Mouse (Mus musculus): ENCODE data around the gene Ubac1.

DNA sequence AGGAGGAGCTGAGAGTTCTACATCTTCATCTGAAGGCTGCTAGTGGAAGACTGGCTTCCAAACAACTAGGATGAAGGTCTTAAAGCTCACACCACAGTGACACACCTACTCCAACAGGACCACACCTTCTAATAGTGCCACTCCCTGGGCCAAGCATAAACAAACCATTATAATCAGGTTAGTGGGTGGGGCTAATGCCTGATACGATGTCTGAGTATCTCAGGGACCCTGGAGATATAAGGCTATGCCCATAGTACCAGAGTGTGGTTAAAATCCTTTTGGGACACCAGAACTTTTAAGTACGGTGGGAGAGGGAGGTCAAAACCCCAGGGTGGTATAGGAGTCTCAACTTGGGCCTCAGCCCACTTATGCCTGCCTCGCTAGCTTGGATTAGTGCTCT is 21.1 kb upstream of the Ubac1 start:
- TF ChIP-seq CEBPB (IDR thresholded peaks at IDR 0.05; ENCODE audit: insufficient read depth, poor library complexity, severe bottlenecking), result no peak
- TF ChIP-seq MYOG (IDR thresholded peaks at IDR 0.05; ENCODE audit: control insufficient read depth in 1 of 3, insufficient read depth in 1 of 3, insufficient read length in 2 of 3, low read depth in 2 of 3), result no peak
- no peak for TF ChIP-seq MAX (IDR thresholded peaks at IDR 0.05; ENCODE audit: low read depth)
- TF ChIP-seq SRF (IDR thresholded peaks at IDR 0.05; ENCODE audit: control insufficient read depth, insufficient read length, low read depth), result no peak
- TF ChIP-seq MYOD1 (IDR thresholded peaks at IDR 0.05; ENCODE audit: control insufficient read depth in 1 of 3, insufficient read length in 2 of 3, low read depth in 2 of 3), result no peak

Measured in myocyte (in vitro differentiated cells).